Mouse (Mus musculus) cortical plate, adult 2 months (tissue): ENCODE data around the gene Slc35a2. TPM values are rescaled to one million over a fixed set of nuclear protein-coding genes. Genes with fewer than 3 reads are reported as not detected.

Source experiments
- H3K27ac ChIP-seq: fragments of 200-500 bp; 2 replicates; pipeline ENCODE4 v1.5.1; 2012; ENCODE audit warnings: low read length, control low read depth, inconsistent platforms; ENCODE audit not compliant: insufficient read depth
- H3K4me1 ChIP-seq: fragments of 200-500 bp; 2 replicates; pipeline ENCODE4 v1.6.1; 2011; ENCODE audit warnings: low read length; ENCODE audit not compliant: control insufficient read depth, insufficient read depth
- H3K4me3 ChIP-seq: fragments of 200-500 bp; 2 replicates; pipeline ENCODE4 v1.5.1; 2011; ENCODE audit warnings: mild to moderate bottlenecking, low read length, control low read depth; ENCODE audit not compliant: insufficient read depth
- CTCF ChIP-seq: fragments of 200-500 bp; IDR thresholded peaks from 2 replicates; pipeline ENCODE4 v1.5.1; 2011; ENCODE audit warnings: mild to moderate bottlenecking, control low read depth, low read length; ENCODE audit not compliant: insufficient read depth; ENCODE audit errors: extremely low read depth
- POLR2A ChIP-seq: fragments of 200-500 bp; IDR thresholded peaks from 2 replicates; pipeline ENCODE4 v1.6.1; 2011; ENCODE audit warnings: mild to moderate bottlenecking, low read length, control low read depth; ENCODE audit not compliant: insufficient read depth; ENCODE audit errors: extremely low read depth
- polyA plus RNA-seq: library from polyadenylated mRNA; depleted of rRNA; stranded (reverse); fragments of >200 nt; gene quantifications from 2 replicates; pipeline ENCODE4 v1.2.3, GENCODE M21; 2012

Slc35a2 gene
- polyA plus RNA-seq, 1 experiment: 52.7 TPM

DNA sequence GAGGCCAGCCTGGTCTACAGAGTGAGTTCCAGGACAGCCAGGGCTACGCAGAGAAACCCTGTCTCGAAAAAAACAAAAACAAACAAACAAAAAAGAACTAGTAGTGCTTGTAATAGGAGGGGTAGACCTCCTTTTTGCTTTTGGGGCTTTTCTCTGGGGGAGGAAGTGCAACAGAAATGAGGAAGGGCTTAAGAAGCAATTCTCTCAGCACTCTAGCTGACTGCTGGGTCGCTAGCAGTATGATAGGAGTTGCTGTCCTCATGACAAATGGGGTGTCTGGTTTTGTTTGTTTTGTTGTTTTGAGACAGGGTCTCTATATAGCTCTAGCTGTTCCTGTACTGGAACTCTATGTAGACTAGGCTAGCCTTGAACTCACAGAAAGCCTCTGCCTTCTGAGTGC lies 19.3 kb upstream of the Slc35a2 start:
- TF ChIP-seq CTCF (no peak), POLR2A (no peak)

DNA sequence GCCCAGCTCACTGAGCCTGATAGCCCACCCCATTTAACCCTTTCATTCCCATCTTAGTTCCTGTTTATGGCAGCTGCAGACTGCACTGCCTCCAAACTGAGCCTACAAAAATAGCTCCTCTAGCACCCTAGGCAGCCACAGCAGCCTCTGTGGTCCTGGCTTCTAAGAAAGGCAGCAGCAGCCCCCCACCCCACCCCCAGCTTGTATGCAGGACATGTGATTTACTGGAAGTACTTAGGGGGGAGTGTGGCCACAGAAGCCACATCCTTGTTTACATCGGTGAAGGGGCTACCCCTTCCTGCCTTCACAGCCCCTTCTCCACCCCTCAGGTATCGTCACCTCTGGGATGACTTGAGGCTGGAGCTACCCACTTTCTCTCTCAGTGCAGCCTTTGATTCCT lies 18.5 kb upstream of the Slc35a2 start:
- TF ChIP-seq CTCF (no peak), POLR2A (no peak)
- no peak overlapping the region for H3K27ac ChIP-seq
- no peaks in the 10 kb centered on the region for H3K4me1 ChIP-seq
- H3K4me3 ChIP-seq: no peak overlapping the region

More for the DNA sequence above, 19.3 kb upstream of the Slc35a2 start:
- Histone ChIP-seq H3K4me3 (no peak overlapping the region), H3K4me1 (no peaks in the 10 kb centered on the region), H3K27ac (no peak overlapping the region)

DNA sequence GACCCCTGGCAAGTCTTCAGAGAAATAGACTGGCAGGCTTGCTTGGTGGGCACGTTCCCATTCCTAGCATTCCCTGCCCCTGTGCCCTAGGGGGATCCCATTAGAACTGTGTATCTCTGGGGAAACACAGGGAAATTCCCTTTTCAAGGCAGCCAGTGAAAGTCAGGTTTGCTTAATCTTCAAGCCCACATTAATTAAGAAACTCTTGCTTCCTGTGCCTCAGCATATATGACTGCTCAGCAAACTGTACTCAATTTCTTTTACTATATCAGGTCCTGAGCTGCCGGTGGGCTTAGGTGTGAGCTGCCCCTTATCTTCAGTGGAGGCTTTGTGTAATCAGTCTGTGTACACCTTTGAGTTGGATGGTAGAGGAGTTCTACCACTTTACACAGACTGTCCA lies 18.0 kb upstream of the Slc35a2 start:
- H3K4me1 ChIP-seq: no peaks in the 10 kb centered on the region
- TF ChIP-seq POLR2A (no peak), CTCF (no peak)
- H3K4me3 ChIP-seq: no peak overlapping the region
- no peak overlapping the region for H3K27ac ChIP-seq

DNA sequence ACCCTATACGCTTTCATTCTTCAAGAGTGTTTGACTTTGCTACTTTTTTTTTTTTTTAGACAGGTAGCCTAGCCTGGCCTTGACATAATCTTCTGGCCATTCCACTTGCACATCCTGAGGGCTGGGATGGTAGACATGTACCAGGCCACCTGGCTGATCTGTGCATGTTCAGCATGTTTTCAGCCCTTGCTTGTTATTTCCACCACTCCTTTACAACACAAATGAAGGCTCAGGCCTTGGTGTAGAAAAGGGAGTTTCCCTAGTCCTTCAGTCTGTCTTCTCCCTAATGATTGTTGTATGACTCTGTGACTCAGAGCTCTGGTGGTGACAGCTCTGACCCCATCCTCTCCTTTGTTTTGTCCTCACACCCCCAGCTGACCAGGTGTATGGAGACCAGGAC lies 16.7 kb upstream of the Slc35a2 start:
- Histone ChIP-seq H3K4me3 (no peak overlapping the region), H3K27ac (no peak overlapping the region), H3K4me1 (no peaks in the 10 kb centered on the region)
- TF ChIP-seq CTCF (no peak), POLR2A (no peak)

DNA sequence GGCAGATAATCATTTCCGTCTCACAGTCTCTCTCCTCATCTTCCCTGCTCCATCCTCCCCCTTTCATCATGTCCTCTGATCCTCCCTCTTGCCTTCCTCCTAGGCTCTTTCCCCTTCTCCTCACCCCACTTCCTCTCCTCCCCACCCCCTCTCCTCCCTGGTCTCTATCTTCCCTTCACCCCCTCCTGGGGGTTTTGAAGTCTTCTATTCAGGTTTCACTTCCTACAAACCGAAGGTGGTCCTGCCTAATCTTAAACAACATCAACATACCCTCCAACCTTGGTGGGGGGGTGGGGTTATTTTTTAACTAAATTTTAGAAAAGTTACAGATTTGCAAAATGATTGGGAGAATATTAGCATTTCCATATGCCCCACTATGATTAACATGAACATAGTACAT lies 15.3 kb upstream of the Slc35a2 start:
- H3K4me3 ChIP-seq: no peak overlapping the region
- no peaks in the 10 kb centered on the region for H3K4me1 ChIP-seq
- no peak overlapping the region for H3K27ac ChIP-seq
- TF ChIP-seq POLR2A (no peak), CTCF (no peak)

DNA sequence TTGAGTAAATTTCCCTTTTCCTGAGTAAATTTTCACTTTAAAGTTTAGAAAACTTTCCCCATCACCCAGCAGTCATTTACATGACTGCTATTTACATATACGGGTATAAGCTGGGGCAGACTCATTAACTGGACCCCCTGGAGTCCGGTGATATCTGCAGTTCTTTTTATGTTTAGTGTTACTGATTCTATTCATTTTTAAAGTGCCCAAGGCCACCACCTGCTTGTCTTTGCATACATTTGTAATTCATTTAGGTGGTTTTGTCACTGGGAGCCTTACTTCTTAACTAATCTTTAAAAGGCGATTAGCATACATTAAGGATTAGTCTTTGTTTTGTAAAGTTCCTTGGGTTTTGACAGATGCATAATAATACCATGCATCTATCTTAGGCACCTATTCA lies 14.0 kb upstream of the Slc35a2 start:
- H3K27ac ChIP-seq: no peak overlapping the region
- TF ChIP-seq CTCF (no peak), POLR2A (no peak)
- H3K4me1 ChIP-seq: no peaks in the 10 kb centered on the region
- H3K4me3 ChIP-seq: no peak overlapping the region

DNA sequence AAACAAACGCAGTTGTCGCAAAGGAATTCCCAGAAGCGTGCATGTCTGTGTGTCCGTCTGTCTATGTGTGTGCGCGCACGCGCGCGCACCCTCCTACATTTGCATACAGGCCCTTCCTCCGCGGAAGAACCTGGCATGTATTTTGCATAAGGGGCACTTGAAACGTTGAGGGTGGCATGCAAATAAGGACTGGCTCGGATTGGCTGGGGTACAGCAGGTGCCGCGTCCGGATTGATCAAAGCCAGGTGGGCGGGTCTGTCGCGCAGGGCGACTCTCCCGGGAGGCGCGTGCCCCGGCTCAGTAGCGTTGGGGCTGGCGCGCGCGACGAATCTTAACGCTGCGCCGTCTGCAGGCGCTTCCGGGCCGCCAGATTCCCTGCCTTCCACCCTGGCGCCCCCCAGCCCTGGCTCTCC lies 5.8 kb upstream of the Slc35a2 start, which contains the start of gene Pim2:
Gene Pim2, plus strand, starts transcription at position 256 of the 413 bp plus-strand sequence.
- Histone ChIP-seq H3K4me1 (no peaks in the 10 kb centered on the region), H3K4me3 (peak within 1 kb of the TSS; percentile 96), H3K27ac (peak within 1 kb of the TSS; percentile 82)
- TF ChIP-seq POLR2A: peak; percentile 42; the same call in 1 of the 2 replicates
- no peak for TF ChIP-seq CTCF

DNA sequence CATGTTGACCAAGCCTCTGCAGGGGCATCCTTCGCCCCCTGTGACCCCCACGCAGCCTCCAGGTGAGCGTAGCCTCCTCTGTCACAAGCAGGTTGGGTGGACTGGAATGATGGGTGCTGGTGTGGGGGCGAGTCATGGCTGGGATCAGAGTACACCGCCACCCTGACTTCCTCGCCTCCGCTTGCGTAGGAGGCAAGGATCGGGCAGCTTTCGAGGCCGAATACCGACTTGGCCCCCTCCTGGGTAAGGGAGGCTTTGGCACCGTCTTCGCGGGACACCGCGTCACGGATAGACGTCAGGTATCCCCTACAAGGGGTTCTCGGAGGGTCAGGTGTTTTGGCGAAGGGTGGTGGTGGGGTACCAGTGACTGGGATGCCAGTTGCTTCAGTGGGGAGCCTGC lies 5.3 kb upstream of the Slc35a2 start:
- no peaks in the 10 kb centered on the region for H3K4me1 ChIP-seq
- TF ChIP-seq CTCF (no peak), POLR2A (no peak)

DNA sequence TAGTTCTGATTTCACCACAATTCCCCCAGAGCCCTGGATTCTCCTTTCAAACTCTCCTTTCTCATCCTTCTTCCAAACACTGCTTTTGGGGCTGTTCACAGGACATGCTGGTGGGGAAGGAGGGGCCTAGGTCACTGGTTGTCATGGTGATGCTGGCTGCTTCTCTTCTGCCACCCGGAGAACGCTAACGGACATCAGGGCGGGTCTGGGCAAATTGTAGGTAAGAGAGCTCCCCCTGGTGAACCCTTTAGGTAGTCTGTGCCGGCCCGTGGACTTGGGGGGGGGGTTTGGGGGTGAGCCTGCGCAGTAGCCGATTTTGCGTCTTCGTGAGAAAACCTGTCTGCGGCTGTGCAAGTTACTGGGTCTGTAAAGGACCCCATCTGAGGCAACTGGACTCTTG lies 4.0 kb upstream of the Slc35a2 start:
- Histone ChIP-seq H3K27ac (no peak overlapping the region), H3K4me1 (no peaks in the 10 kb centered on the region), H3K4me3 (peak overlapping the region; percentile 96)
- TF ChIP-seq CTCF (peak; percentile 24; the same call in 1 of the 2 replicates), POLR2A (no peak)

More for the DNA sequence above, 5.3 kb upstream of the Slc35a2 start:
- H3K4me3 ChIP-seq: peak overlapping the region; percentile 96
- peak overlapping the region; percentile 82 for H3K27ac ChIP-seq

DNA sequence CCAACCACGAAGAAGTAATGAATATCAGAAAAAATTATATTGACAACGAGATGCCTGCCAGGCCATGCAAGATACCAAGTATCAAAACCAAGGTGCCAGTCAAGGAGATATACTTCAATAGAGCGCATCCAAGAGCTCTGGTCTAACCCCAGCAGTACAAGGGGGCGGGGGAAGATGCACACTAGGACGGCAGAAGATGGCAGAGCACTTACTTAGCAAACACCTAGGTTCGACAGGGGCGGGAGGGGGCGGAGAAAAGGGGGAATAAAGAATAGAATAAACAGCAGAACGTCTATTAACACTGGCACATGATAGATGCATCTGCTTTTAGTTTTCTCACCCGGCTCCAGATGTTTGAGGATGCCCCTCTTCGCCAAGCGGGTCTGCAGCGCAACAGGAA lies 14.4 kb downstream of the Slc35a2 start:
- TF ChIP-seq CTCF (no peak), POLR2A (no peak)

More for the DNA sequence above, 14.4 kb downstream of the Slc35a2 start:
- Histone ChIP-seq H3K27ac (peak overlapping the region; percentile 49), H3K4me1 (no peaks in the 10 kb centered on the region; the same call in 1 of the 2 replicates), H3K4me3 (peak overlapping the region; percentile 56)
